Mouse (Mus musculus): ENCODE results near the gene Kank1. TPM values are rescaled to one million over a fixed set of nuclear protein-coding genes. Genes with fewer than 3 reads are reported as not detected.

Kank1 gene
- polyA plus RNA-seq (2015; fragmentation: Illumina TruSeq; extraction: RNeasy Lipid Tissue Mini Kit (QIAGEN cat#74804); ENCODE audit: insufficient read depth, low replicate concordance) = 3.0 TPM

GRCm38 (mm10) chr19:25236596-25237491 is at the start of gene Kank1:
Kank1 (plus strand) TSS chr19:25236975.

Other genes starting within 250 kb of the Kank1 start
- 63.4 TPM for gene Dock8, start 237.4 kb upstream of the Kank1 start, polyA plus RNA-seq (2015; fragmentation: Illumina TruSeq; extraction: RNeasy Lipid Tissue Mini Kit (QIAGEN cat#74804); ENCODE audit: insufficient read depth, low replicate concordance)